Mouse (Mus musculus) olfactory bulb, adult 2 months (tissue): ENCODE results near the gene Hoxb5. TPM values are rescaled to one million over a fixed set of nuclear protein-coding genes. Genes with fewer than 3 reads are reported as not detected.
A peak's percentile ranks its signal among the peaks of the same experiment; 100 is the strongest.

ENCODE experiments used
- H3K27ac ChIP-seq: fragments of 200-500 bp; 2 replicates; pipeline ENCODE4 v1.5.1; 2012; ENCODE audit warnings: low read depth, low read length; ENCODE audit not compliant: insufficient read depth
- H3K4me1 ChIP-seq: fragments of 200-500 bp; 2 replicates; pipeline ENCODE4 v1.6.1; 2012; ENCODE audit warnings: low read length; ENCODE audit not compliant: control insufficient read depth, insufficient read depth
- H3K4me3 ChIP-seq: fragments of 200-500 bp; 2 replicates; pipeline ENCODE4 v1.5.1; 2012; ENCODE audit warnings: mild to moderate bottlenecking, low read depth, low read length, moderate library complexity; ENCODE audit not compliant: insufficient read depth
- CTCF ChIP-seq: fragments of 200-500 bp; IDR thresholded peaks from 2 replicates; pipeline ENCODE4 v1.5.1; 2012; ENCODE audit warnings: low read depth, mild to moderate bottlenecking, low read length, moderate library complexity; ENCODE audit not compliant: insufficient read depth
- POLR2A ChIP-seq: fragments of 200-500 bp; IDR thresholded peaks from 2 replicates; pipeline ENCODE4 v1.6.1; 2012; ENCODE audit warnings: mild to moderate bottlenecking, low read depth, low read length, moderate library complexity; ENCODE audit not compliant: insufficient read depth
- WGBS: fragments of 180-500 bp; shearing (Covaris S2); methylation state at CpG from one replicate; pipeline ENCODE4 v1.1.7; 2018; 5-methylcytosine and 5-hydroxymethylcytosine counted together
- polyA plus RNA-seq: library from polyadenylated mRNA; stranded (reverse); fragments of >200 nt; gene quantifications from 2 replicates; pipeline ENCODE4 v1.2.4, GENCODE M21; 2012; ENCODE audit warnings: low replicate concordance; ENCODE audit not compliant: missing spikeins, insufficient read depth, insufficient read length

Hoxb5 gene
- polyA plus RNA-seq, 1 experiment, result not detected

DNA sequence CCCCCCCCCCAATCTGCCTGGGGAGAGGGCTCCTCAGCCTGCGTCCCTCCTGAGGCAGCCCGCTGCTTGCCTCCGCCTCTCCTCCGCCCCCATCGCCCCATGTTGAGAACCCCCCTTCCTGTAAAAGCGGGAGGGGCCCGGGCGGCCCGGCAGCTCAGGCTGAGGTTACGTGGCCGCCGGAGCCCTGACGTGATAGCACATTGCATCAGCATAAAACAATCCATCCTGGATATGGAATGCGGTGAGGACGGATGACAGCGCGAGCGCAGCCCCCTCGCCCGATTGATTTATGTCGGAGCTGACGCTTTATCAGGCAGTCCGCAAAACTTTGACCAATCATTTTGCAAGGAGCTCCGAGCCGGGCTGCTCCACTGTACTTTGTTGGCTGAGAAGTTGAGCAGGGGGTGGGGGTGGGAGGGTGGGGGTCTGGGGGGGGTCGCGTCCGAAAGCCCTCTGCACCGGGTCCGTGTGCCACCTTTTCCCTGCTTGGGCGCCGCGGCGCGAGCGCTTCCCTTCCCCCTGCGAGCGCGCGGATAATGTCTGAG lies 32.1 kb upstream of the Hoxb5 start, which contains the start of gene Hoxb9:
TSS of gene Hoxb9 (plus strand) at position 462 of the 545 bp plus-strand sequence.
- under 1% methylated on average over 40 of the region's 40 CpGs for WGBS
- Histone ChIP-seq H3K4me1 (peaks cover 5% of the 10 kb centered on the region), H3K27ac (no peak within 1 kb of the TSS), H3K4me3 (no peak within 1 kb of the TSS)
- TF ChIP-seq CTCF (no peak), POLR2A (no peak)

- Histone ChIP-seq H3K27ac (no peak overlapping the region), H3K4me3 (no peak overlapping the region), H3K4me1 (peaks cover 5% of the 10 kb centered on the region)
- TF ChIP-seq POLR2A (no peak), CTCF (no peak)
- under 1% methylated on average over 52 of the region's 52 CpGs for WGBS
Measured at GRCm38 (mm10) chr11:96271541-96272011, 31.6 kb upstream of the Hoxb5 start.

DNA sequence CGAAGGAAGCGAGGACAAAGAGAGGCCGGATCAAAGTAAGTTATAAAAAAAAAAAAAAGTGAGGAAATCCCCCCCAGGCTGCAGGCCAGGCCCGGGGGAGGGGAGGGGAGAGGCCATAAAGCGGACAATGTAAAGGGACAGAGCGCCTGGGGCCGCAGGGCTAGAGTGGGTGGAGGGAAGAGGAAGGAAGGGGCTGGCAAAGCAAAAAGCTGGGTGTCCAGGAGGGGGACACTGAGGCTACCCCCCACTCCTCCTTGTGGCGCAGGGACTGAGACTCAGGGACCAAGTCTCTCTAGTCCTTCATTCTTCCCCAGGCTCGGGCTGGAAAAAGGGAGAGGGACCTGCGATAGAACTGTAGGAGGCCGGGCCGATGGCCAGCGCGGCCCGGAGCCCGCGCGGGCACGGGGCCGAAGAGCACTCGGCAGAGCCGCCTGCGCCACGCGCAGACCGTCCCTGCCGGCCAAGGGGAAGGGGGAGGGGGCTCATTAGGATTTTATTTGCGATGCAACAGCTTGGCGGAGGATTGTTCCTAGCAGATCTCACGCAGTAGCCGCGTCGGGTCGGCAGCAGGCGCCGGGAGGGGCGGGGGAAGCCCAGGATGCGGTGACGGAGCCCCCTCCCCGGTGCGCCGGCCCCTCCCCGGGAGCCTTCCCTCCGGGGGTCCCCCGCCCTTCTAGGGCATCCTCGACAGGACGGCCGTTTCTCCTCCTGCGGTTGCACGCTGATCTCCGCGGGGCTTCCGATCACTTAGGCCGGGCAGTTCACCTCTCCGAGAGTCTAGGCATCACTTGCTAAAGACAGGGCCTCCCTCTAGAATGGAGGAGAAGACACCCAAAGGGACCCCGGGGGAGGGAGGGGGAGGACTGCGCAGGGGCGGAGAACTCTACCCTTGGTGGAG lies 30.9 kb upstream of the Hoxb5 start:
- no peak overlapping the region for H3K27ac ChIP-seq
- 1% methylated on average over 58 of the region's 58 CpGs for WGBS
- H3K4me3 ChIP-seq, result no peak overlapping the region
- TF ChIP-seq POLR2A, result no peak
- TF ChIP-seq CTCF, result no peak
- peaks cover 5% of the 10 kb centered on the region for H3K4me1 ChIP-seq

DNA sequence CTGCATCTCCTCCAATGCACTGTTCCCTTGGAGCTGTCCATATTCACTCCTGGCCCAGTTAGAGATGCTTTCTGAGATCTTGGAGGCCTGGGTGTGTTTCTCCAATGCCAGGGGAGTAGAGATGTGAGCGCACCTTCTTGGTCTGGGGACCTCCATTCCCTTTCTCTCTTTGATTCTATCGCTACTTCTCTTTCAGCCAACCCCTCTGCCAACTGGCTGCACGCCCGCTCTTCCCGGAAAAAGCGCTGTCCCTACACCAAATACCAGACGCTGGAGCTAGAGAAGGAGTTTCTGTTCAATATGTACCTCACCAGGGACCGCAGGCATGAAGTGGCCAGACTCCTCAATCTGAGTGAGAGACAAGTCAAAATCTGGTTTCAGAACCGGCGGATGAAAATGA lies 28.7 kb upstream of the Hoxb5 start:
- H3K4me1 ChIP-seq, result peaks cover 5% of the 10 kb centered on the region
- H3K4me3 ChIP-seq, result no peak overlapping the region
- whole genome bisulfite sequencing, result 5% methylated on average over 10 of the region's 10 CpGs
- no peak for TF ChIP-seq CTCF
- no peak for TF ChIP-seq POLR2A
- no peak overlapping the region for H3K27ac ChIP-seq

DNA sequence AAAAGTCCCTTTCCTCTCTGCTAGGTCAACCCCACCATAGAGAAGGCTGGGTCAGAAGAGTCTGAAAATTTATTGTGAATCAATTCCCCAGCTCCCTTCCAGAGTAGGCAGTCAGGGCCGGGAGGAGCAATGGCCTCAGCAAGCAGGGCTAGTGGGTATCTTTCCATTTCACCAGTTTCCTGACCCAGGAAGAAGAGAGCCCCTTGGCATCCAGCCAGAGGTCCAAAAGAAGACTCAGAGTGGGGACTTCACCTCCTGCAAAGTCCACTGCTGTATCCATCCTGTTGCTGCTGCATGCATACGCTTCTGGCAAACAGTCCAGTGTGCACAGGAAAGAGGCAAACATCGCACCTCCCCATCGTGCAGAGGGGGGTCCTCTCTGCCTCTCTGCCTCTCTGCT lies 27.2 kb upstream of the Hoxb5 start:
- H3K4me1 ChIP-seq, result peaks cover 5% of the 10 kb centered on the region
- H3K4me3 ChIP-seq, result no peak overlapping the region
- H3K27ac ChIP-seq, result no peak overlapping the region
- no peak for TF ChIP-seq CTCF
- WGBS, result 8% methylated on average over 4 of the region's 4 CpGs

- 3% methylated on average over 35 of the region's 35 CpGs for WGBS
- H3K4me1 ChIP-seq, result peaks cover 2% of the 10 kb centered on the region; the same call in 1 of the 2 replicates
- TF ChIP-seq CTCF (no peak), POLR2A (no peak)
- H3K4me3 ChIP-seq, result no peak overlapping the region
- no peak overlapping the region for H3K27ac ChIP-seq
Measured at GRCm38 (mm10) chr11:96277151-96278044, 25.7 kb upstream of the Hoxb5 start.

DNA sequence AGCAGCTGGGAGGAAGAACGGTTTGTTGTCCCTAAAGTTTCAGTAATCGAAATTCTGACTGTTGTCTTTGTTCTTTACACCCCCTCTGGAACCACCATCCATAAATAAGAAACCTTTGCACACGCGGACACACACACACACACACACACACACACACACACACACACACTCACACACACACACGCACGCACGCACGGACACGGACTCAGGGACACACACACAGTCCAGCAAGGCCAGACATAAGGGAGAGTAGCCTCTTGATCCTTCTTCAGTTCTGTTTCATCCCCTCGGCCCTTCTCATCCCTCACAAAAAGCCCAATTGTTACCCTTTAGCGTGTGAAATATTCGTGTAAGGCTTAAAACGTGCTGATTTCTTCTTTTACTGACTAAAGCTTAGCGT lies 24.8 kb upstream of the Hoxb5 start:
- Histone ChIP-seq H3K27ac (no peak overlapping the region), H3K4me3 (no peak overlapping the region), H3K4me1 (no peaks in the 10 kb centered on the region)
- TF ChIP-seq POLR2A, result no peak
- 14% methylated on average over 14 of the region's 14 CpGs for WGBS

GRCm38 (mm10) chr11:96278773-96279172 lies 24.4 kb upstream of the Hoxb5 start:
- no peaks in the 10 kb centered on the region for H3K4me1 ChIP-seq
- H3K4me3 ChIP-seq, result no peak overlapping the region
- WGBS, result 1% methylated on average over 9 of the region's 9 CpGs
- no peak overlapping the region for H3K27ac ChIP-seq
- TF ChIP-seq CTCF, result peak; percentile 80
- TF ChIP-seq POLR2A, result no peak
